Mouse (Mus musculus) kidney, embryonic 14.5 days (tissue): ENCODE measurements at regions not wholly inside any gene's neighbourhood (a gene's known extent, or its start where the extent isn't known, plus 50 kb on each side); places are given as distances from the start of the nearest gene placed in this dataset.
A peak's percentile ranks its signal among the peaks of the same experiment; 100 is the strongest.
"Not testable (repeated sequence)": the region's sequence is repeated elsewhere in the genome, so short reads cannot be mapped to it uniquely, and the experiment has no call there.

Source experiments
- ATAC-seq: fragments of 200-750 bp; cut with Nextera tagmentation; 2 replicates; pipeline ENCODE4 v1.8.0; 2017; ENCODE audit warnings: moderate number of reproducible peaks, mild to moderate bottlenecking, moderate TSS enrichment, moderate library complexity; ENCODE audit not compliant: low FRiP score, low TSS enrichment
- H3K27ac ChIP-seq: fragments of 300-500 bp; sonication (generic); 2 replicates; pipeline ENCODE4 v1.5.1; 2014; ENCODE audit warnings: low read depth, mild to moderate bottlenecking, low read length, moderate library complexity, mixed read lengths
- H3K27me3 ChIP-seq: fragments of 300-500 bp; sonication (generic); 2 replicates; pipeline ENCODE4 v1.6.1; 2014; ENCODE audit warnings: mild to moderate bottlenecking, low read length; ENCODE audit not compliant: control insufficient read depth, insufficient read depth
- H3K36me3 ChIP-seq: fragments of 300-500 bp; sonication (generic); 2 replicates; pipeline ENCODE4 v1.6.1; 2014; ENCODE audit warnings: low read length, mixed read lengths; ENCODE audit not compliant: control insufficient read depth, insufficient read depth
- H3K4me1 ChIP-seq: fragments of 300-500 bp; sonication (generic); 2 replicates; pipeline ENCODE4 v1.6.1; 2014; ENCODE audit warnings: low read length, mixed read lengths; ENCODE audit not compliant: control insufficient read depth, insufficient read depth
- H3K4me2 ChIP-seq: fragments of 300-500 bp; sonication (generic); replicated peaks from 2 replicates; pipeline ENCODE4 v1.6.1; 2014; ENCODE audit warnings: low read depth, mild to moderate bottlenecking, low read length
- H3K4me3 ChIP-seq: fragments of 300-500 bp; sonication (generic); 2 replicates; pipeline ENCODE4 v1.5.1; 2014; ENCODE audit warnings: mild to moderate bottlenecking, low read length
- H3K9ac ChIP-seq: fragments of 300-500 bp; sonication (generic); 2 replicates; pipeline ENCODE4 v1.6.1; 2014; ENCODE audit warnings: low read depth, mild to moderate bottlenecking, low read length, moderate library complexity
- H3K9me3 ChIP-seq: fragments of 300-500 bp; sonication (generic); 2 replicates; pipeline ENCODE4 v1.6.1; 2016; ENCODE audit warnings: low read length; ENCODE audit not compliant: control insufficient read depth
- WGBS: fragments of 180-500 bp; shearing (Covaris S2); extraction: QIAGEN DNeasy Blood & Tissue Kit; methylation state at CpG from one replicate; pipeline ENCODE4 v1.1.7; 2014; 5-methylcytosine and 5-hydroxymethylcytosine counted together

DNA sequence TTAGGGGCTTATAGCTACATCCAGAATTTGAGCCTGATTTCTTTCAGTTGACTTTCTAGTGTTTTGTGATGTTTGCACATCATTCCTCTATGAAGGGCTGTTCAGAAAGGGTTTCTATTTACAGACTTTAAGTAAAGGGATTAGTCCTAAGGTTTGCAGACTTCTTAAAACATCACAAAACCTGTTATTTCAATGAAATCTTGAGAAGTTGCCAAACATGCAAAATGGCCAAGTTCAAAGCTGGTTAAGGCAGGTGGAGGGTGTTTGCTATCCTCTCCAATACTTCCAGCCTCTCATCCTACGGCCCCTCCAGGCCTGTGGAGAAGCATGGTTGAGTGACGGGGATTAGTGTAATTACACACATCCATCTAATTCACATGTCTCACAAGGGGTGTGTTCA, 136.6 kb downstream of the Phlda1 start:
- Histone ChIP-seq H3K27ac (no peak overlapping the region), H3K4me1 (no peaks in the 10 kb centered on the region), H3K9ac (no peak overlapping the region), H3K4me3 (no peak overlapping the region), H3K36me3 (no peaks in the 10 kb centered on the region), H3K27me3 (no peaks in the 10 kb centered on the region), H3K9me3 (no peaks in the 10 kb centered on the region), H3K4me2 (no peak overlapping the region)
- ATAC-seq, result no peak
- 88% methylated on average over 2 of the region's 2 CpGs for WGBS

DNA sequence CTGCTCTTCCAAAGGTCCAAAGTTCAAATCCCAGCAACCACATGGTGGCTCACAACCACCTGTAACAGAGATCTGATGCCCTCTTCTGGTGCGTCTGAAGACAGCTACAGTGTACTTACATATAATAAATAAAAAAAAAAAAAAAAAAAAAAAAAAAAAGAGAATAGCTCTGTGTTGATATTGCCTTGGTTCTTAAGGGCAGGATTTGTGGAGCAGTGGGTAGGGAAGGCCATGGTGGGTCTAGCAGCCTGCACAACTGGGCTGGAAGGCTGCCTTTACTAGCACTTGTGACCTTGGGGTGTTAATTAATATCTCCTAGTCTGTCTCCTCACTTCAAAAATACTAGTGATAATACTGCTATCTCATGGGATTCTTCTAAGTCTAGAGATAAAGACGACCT, 147.7 kb downstream of the Phlda1 start:
- not testable (repeated sequence) for H3K4me3 ChIP-seq, H3K9me3 ChIP-seq, ATAC-seq, H3K27me3 ChIP-seq, H3K27ac ChIP-seq, H3K36me3 ChIP-seq, H3K9ac ChIP-seq, H3K4me1 ChIP-seq, H3K4me2 ChIP-seq
- 66% methylated on average over 1 of the region's 2 CpGs for WGBS

DNA sequence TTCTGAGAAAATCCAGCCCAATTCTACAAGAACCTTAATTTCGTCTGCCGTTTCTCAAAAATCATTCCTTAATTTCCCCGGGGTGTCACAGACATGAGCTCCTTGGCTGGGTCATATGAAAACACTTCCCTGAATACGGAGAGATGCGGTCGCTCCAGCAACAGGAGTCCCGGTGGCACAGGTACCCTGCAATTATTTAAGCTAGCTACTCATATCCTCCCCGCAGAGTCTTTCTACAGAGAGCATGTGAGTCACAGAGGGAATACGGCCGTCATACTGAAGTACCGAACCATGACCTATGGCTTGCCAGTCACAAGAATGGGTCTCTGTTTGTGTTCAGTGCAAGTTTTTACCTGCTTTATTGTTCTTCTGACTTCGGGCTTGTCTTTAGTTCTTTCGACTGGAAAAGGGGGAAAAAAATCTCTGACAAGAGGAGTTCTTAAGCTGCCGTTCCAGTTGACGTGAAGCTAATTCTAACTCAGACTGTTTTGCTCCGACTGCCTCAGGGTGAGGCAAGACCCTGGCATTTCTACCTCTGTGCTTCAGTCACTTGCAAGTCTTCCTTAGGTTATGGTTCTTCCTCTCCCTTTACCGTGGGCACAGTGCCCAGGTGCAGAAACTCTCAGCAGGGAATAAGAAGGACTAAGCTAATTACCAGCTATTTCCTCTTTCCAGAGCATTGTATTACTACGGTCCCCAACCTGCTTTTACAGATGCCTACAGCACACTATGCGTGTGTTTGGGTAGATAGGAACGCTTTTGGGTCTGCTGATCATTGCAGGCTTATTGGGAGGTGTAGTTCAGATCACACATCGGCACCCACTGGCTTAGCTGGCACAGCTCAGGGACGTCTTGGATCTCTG, 148.5 kb downstream of the Phlda1 start:
- H3K9me3 ChIP-seq, result no peaks in the 10 kb centered on the region
- ATAC-seq, result no peak
- no peaks in the 10 kb centered on the region for H3K36me3 ChIP-seq
- no peak overlapping the region for H3K4me3 ChIP-seq
- no peak overlapping the region for H3K9ac ChIP-seq
- 69% methylated on average over 22 of the region's 22 CpGs for WGBS
- H3K4me1 ChIP-seq, result peaks cover 7% of the 10 kb centered on the region; the same call in 1 of the 2 replicates
- no peaks in the 10 kb centered on the region for H3K27me3 ChIP-seq
- no peak overlapping the region for H3K4me2 ChIP-seq
- H3K27ac ChIP-seq, result no peak overlapping the region

DNA sequence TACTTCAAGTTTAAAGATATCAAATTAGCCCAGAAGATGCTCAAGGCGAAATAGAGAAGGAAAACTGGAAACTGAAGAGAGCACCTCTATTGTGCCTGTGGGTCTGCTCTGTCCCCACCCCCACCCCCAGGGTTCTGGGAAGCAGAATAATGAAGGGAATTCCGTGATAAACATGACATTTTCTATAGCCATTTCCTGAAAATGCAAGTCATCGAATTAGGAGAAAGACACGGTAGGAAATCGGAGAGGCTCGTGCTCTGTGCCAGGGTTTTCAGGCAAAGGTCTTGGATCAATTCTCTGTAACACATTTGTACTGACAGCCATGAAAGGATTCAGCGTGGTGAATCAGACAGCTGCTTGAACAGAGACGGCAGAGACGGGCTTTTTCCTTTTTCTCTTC, 152.7 kb downstream of the Phlda1 start:
- no peaks in the 10 kb centered on the region for H3K27me3 ChIP-seq
- H3K4me1 ChIP-seq, result peaks cover 7% of the 10 kb centered on the region; the same call in 1 of the 2 replicates
- H3K9me3 ChIP-seq, result no peaks in the 10 kb centered on the region
- H3K4me2 ChIP-seq, result no peak overlapping the region; the same call in 1 of the 2 replicates
- ATAC-seq, result peak; percentile 70; the same call in 1 of the 2 replicates
- WGBS, result 31% methylated on average over 9 of the region's 9 CpGs
- H3K27ac ChIP-seq, result no peak overlapping the region
- no peaks in the 10 kb centered on the region for H3K36me3 ChIP-seq
- no peak overlapping the region for H3K9ac ChIP-seq
- H3K4me3 ChIP-seq, result no peak overlapping the region

DNA sequence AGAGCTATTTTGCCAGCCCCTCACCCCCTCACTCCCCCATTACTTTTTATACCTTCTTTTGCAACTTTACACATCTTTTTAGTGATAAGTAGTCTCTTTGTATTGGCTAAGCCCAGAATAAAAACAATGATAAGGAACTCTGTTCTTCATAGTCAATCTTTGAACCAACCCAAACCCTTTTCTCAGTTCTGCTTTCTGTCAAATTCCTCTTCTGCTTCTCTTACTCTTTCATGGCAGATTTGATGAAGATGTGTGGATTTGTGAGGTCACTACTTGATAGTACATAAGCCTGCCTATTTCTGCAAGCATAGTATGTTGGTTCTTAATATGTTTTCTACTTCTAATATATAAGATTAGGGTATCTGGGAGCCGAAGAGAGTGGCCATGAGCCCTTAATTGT, 156.6 kb downstream of the Phlda1 start:
- no peaks in the 10 kb centered on the region for H3K36me3 ChIP-seq
- no peak for ATAC-seq
- no peak overlapping the region for H3K27ac ChIP-seq
- H3K4me1 ChIP-seq, result peaks cover 11% of the 10 kb centered on the region; the same call in 1 of the 2 replicates
- WGBS, result 98% methylated on average over 1 of the region's 1 CpGs
- H3K9me3 ChIP-seq, result no peaks in the 10 kb centered on the region
- no peak overlapping the region for H3K4me3 ChIP-seq
- no peaks in the 10 kb centered on the region for H3K27me3 ChIP-seq
- H3K9ac ChIP-seq, result no peak overlapping the region
- H3K4me2 ChIP-seq, result no peak overlapping the region

DNA sequence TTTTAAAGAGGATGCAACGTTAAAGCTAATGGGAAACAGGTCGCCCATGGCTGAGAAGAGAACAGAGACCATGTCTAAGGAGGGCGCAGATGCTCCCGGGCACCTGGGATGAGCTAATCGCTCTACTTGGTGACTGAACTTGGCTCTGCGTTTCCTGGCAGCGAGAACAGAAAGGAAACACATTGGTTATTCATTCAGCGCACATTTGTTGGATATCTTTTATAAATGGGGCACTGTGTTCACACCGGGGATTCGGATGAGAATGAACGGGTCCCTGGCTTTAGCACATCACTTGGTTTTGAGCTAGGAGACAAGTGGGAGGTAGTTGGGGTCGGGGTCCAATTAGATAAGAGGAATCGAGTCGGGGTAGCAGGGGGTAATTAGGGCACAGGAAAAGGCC, 159.7 kb downstream of the Phlda1 start:
- no peak overlapping the region for H3K9ac ChIP-seq
- no peak for ATAC-seq

DNA sequence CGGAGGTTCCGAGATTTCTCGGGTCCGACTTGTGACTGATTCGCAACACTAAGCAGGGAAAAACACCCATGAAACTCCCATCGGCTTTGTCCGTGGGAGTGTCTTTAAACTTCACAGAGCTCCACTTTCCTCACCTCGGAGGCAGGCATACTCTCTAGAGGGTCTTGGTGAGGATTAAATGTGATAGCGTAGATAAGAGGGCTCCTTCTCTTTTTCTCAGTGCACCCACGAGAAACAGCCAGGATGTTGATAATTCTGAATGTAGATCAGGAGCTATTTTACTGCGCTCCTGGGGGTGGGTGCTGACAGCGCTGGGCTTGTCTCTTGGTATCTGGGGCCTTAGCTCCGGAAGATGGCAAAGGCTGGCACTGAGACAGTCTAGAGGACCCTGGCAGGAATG, 160.9 kb downstream of the Phlda1 start:
- Histone ChIP-seq H3K36me3 (no peaks in the 10 kb centered on the region), H3K4me1 (peaks cover 20% of the 10 kb centered on the region), H3K9me3 (no peaks in the 10 kb centered on the region), H3K4me3 (no peak overlapping the region), H3K27me3 (no peaks in the 10 kb centered on the region), H3K27ac (no peak overlapping the region), H3K9ac (no peak overlapping the region), H3K4me2 (no peak overlapping the region)
- 56% methylated on average over 13 of the region's 13 CpGs for WGBS
- ATAC-seq, result no peak

More for the DNA sequence above, 159.7 kb downstream of the Phlda1 start:
- no peak overlapping the region for H3K4me2 ChIP-seq
- H3K27ac ChIP-seq, result no peak overlapping the region
- H3K27me3 ChIP-seq, result no peaks in the 10 kb centered on the region
- no peak overlapping the region for H3K4me3 ChIP-seq
- H3K4me1 ChIP-seq, result peaks cover 18% of the 10 kb centered on the region
- H3K9me3 ChIP-seq, result no peaks in the 10 kb centered on the region
- 87% methylated on average over 14 of the region's 14 CpGs for WGBS
- no peaks in the 10 kb centered on the region for H3K36me3 ChIP-seq

DNA sequence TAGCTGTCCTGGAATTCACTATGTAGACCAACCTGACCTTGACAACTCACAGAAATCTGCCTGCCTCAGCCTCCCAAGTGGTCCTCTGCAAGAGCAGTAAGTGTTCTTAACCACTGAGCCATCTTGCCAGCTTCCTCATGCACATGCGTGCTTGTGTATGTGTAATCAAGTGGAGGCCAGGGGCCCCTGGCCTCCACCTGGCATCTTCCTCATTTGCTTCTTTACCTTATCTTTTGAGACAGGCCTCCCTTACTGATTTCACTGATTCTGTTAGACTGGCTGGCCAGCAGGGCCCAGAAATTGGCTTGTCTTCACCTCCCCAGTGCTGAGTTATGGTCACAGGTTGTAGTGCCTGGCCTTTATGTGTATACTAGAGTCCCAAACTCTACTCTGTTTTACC, 162.6 kb downstream of the Phlda1 start:
- no peak for ATAC-seq
- no peak overlapping the region for H3K9ac ChIP-seq
- H3K36me3 ChIP-seq, result no peaks in the 10 kb centered on the region
- no peaks in the 10 kb centered on the region for H3K27me3 ChIP-seq
- no peaks in the 10 kb centered on the region for H3K9me3 ChIP-seq
- H3K27ac ChIP-seq, result no peak overlapping the region
- WGBS, result 96% methylated on average over 1 of the region's 1 CpGs
- peaks cover 37% of the 10 kb centered on the region for H3K4me1 ChIP-seq
- no peak overlapping the region for H3K4me3 ChIP-seq
- no peak overlapping the region for H3K4me2 ChIP-seq

DNA sequence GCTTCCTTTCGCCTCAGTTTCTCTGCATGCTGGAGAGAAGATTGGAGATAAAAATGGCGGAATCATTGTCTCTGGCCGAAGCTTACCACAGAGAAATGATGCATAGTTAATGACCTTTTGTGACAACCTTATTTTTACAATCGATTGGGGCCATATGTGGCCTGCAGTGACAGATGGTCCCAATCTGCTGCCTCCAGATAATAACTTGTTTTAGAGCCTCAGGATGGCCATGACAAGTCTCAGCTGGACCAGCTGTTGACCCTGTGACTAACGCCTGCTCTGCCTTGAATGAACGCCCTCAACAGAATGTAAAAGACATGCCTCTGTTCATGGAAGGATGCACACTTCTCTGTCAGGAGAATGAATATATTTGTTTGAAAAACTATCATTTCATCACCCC, 163.6 kb downstream of the Phlda1 start:
- Histone ChIP-seq H3K27me3 (no peaks in the 10 kb centered on the region), H3K4me3 (no peak overlapping the region), H3K4me2 (no peak overlapping the region), H3K4me1 (peaks cover 44% of the 10 kb centered on the region), H3K36me3 (no peaks in the 10 kb centered on the region), H3K9me3 (no peaks in the 10 kb centered on the region), H3K9ac (no peak overlapping the region), H3K27ac (peak overlapping the region; percentile 71; the same call in 1 of the 2 replicates)
- peak; percentile 70 for ATAC-seq
- 34% methylated on average over 6 of the region's 6 CpGs for WGBS
